Mouse (Mus musculus) left cerebral cortex, adult 9 months (tissue): ENCODE data around the gene Gm49384.
A peak's percentile ranks its signal among the peaks of the same experiment; 100 is the strongest.

ENCODE experiments used
- DNase-seq, 2 experiments: peaks; one replicate each; pipeline ENCODE4 v3.0.0; 2022; ENCODE audit warnings: low spot score in 2 of 2

Gm49384 gene

GRCm38 (mm10) chr12:69207396-69207795 is 3.3 kb upstream of the Gm49384 start:
- no peak for DNase-seq

- no peak for DNase-seq
Measured at GRCm38 (mm10) chr12:69198985-69199384, 5.1 kb downstream of the Gm49384 start.

- DNase-seq, result peak in 1 of 2 experiments; percentile 69
Measured at GRCm38 (mm10) chr12:69198164-69198535, 5.9 kb downstream of the Gm49384 start, which contains the start of gene Dnaaf2. TSS of gene Dnaaf2 (minus strand) at chr12:69198429.

- no peak for DNase-seq
Measured at GRCm38 (mm10) chr12:69197378-69198163, 6.5 kb downstream of the Gm49384 start.

- peak in 1 of 2 experiments; percentile 63 for DNase-seq
Measured at GRCm38 (mm10) chr12:69196444-69197377, 7.4 kb downstream of the Gm49384 start, which contains the start of gene Gm49383. TSS of gene Gm49383 (minus strand) at chr12:69197104.

GRCm38 (mm10) chr12:69192637-69193036 is 11.4 kb downstream of the Gm49384 start:
- no peak for DNase-seq

- DNase-seq, result no peak
Measured at GRCm38 (mm10) chr12:69191396-69191795, 12.7 kb downstream of the Gm49384 start.

- no peak for DNase-seq
Measured at GRCm38 (mm10) chr12:69190522-69190921, 13.5 kb downstream of the Gm49384 start.

GRCm38 (mm10) chr12:69190074-69190473 is 14.0 kb downstream of the Gm49384 start:
- DNase-seq, result no peak

GRCm38 (mm10) chr12:69186811-69187471 is 17.1 kb downstream of the Gm49384 start:
- no peak for DNase-seq

GRCm38 (mm10) chr12:69185371-69185770 is 18.7 kb downstream of the Gm49384 start:
- no peak for DNase-seq

- DNase-seq, result peak in 1 of 2 experiments; percentile 46
Measured at GRCm38 (mm10) chr12:69184342-69185295, 19.4 kb downstream of the Gm49384 start.

GRCm38 (mm10) chr12:69183583-69184308 is 20.3 kb downstream of the Gm49384 start, which contains the start of the genes Rpl36al and Mgat2:
TSS of gene Rpl36al (minus strand) at chr12:69184083.
TSS of gene Mgat2 (plus strand) at chr12:69184157.
- peak; percentile 92 to 98 for DNase-seq

GRCm38 (mm10) chr12:69181800-69182199 is 22.3 kb downstream of the Gm49384 start:
- no peak for DNase-seq

GRCm38 (mm10) chr12:69179371-69179770 is 24.7 kb downstream of the Gm49384 start:
- DNase-seq, result no peak

- no peak for DNase-seq
Measured at GRCm38 (mm10) chr12:69177526-69177925, 26.5 kb downstream of the Gm49384 start.

GRCm38 (mm10) chr12:69175975-69176374 is 28.1 kb downstream of the Gm49384 start:
- no peak for DNase-seq

GRCm38 (mm10) chr12:69171307-69171706 is 32.8 kb downstream of the Gm49384 start:
- DNase-seq, result no peak

- peak; percentile 58 to 91 for DNase-seq
Measured at GRCm38 (mm10) chr12:69168461-69169106, 35.5 kb downstream of the Gm49384 start, which contains the start of gene Lrr1. TSS of gene Lrr1 (plus strand) at chr12:69168814.
